Mouse (Mus musculus) cortical plate, adult 2 months (tissue): ENCODE results near the gene Zfp771.

Experiments
- CTCF ChIP-seq: fragments of 200-500 bp; IDR thresholded peaks from 2 replicates; pipeline ENCODE4 v1.5.1; 2011; ENCODE audit warnings: mild to moderate bottlenecking, control low read depth, low read length; ENCODE audit not compliant: insufficient read depth; ENCODE audit errors: extremely low read depth
- POLR2A ChIP-seq: fragments of 200-500 bp; IDR thresholded peaks from 2 replicates; pipeline ENCODE4 v1.6.1; 2011; ENCODE audit warnings: mild to moderate bottlenecking, low read length, control low read depth; ENCODE audit not compliant: insufficient read depth; ENCODE audit errors: extremely low read depth

GRCm38 (mm10) chr7:127220440-127220839 is 23.6 kb upstream of the Zfp771 start:
- TF ChIP-seq POLR2A (no peak), CTCF (no peak)
